Mouse (Mus musculus): ENCODE results near the gene Znrf2. TPM values are rescaled to one million over a fixed set of nuclear protein-coding genes. Genes with fewer than 3 reads are reported as not detected.

The Znrf2 gene
- polyA plus RNA-seq (2014; fragmentation: Nextera tagmentation; extraction: Ambion mirVana), result 3.2 and 3.9 TPM in 2 replicates

DNA sequence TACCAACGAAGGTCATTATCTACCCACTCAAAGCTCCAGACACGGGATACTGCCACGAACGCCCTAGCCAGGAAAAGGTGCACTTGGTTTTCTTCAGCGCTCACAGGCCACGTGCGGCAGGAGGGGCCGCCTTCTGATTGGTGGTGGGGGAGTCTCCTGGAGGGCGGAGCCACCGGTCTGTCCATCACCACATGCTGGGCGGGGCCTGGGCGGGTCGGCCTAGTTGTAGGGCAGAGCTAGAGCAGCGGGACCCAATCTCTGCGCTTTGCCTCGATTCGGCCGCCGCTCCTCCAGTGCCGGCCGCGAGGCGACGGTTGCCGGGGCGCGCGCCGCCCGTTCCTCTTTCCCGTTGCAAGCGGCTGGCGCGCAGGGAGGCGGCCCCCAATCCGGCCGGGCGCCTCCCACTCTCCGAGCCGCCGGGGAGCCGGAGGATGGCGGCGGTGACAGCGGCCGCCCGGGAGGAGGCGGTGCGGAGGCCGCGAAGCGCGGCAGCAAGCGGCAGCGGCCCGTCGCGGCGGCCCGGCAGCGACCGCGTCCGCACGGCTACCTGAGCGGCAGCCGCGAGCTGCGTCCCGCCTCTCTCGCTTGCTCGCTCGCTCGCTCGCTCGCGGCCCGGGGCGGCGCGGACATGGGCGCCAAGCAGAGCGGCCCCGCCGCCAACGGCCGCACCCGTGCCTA lies at the start of gene Znrf2:
TSS of gene Znrf2 (plus strand) at position 529 of the 678 bp plus-strand sequence.
- no peak for TF ChIP-seq CTCF (IDR thresholded peaks at IDR 0.05; ENCODE audit: low read depth)
- H3K27me3 ChIP-seq (ENCODE audit: insufficient read depth, low read length), result no peaks in the 10 kb centered on the region
- no peaks in the 10 kb centered on the region for H3K36me3 ChIP-seq (ENCODE audit: insufficient read depth)
- DNase-seq, result peak; percentile 97
- H3K9me3 ChIP-seq (ENCODE audit: low read depth, low read length), result no peaks in the 10 kb centered on the region
- H3K9ac ChIP-seq, result peak within 1 kb of the TSS; percentile 90
- peaks cover 22% of the 10 kb centered on the region for H3K4me1 ChIP-seq (ENCODE audit: insufficient read depth)
- ATAC-seq (ENCODE audit: insufficient read depth), result peak; percentile 98
- H3K4me3 ChIP-seq (ENCODE audit: low read depth, low read length), result peak within 1 kb of the TSS; percentile 78
- under 1% methylated on average over 42 of the region's 88 CpGs for WGBS
- H3K4me2 ChIP-seq, result peak within 1 kb of the TSS; percentile 82
- H3K27ac ChIP-seq (ENCODE audit: low read depth), result peak within 1 kb of the TSS; percentile 95

DNA sequence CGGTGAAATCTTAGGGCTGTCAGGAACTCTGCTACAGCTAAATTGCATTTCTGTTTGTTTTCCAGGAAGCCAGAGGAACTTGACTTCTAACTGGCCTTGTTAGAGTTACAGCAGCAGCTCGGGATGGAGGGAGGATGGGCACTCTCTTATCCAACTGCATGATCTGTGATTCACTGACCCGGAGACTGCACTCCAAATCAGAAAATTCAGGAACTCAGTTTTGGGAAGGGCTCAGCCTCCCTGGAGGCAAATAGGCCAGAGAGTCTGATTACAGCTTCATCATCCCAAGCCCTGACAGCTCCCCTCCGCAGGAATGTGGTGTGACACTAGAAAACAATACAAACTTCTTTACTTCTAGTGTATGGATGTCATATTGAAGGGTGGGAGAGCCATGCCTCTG lies 49.0 kb upstream of the Znrf2 start:
- 12% methylated on average over 4 of the region's 4 CpGs for WGBS
- Histone ChIP-seq H3K4me3 (ENCODE audit: low read depth, low read length) (no peak overlapping the region), H3K27me3 (ENCODE audit: insufficient read depth, low read length) (no peaks in the 10 kb centered on the region), H3K4me2 (no peak overlapping the region), H3K36me3 (ENCODE audit: insufficient read depth) (no peaks in the 10 kb centered on the region), H3K9me3 (ENCODE audit: low read depth, low read length) (no peaks in the 10 kb centered on the region), H3K9ac (no peak overlapping the region), H3K27ac (ENCODE audit: low read depth) (no peak overlapping the region), H3K4me1 (ENCODE audit: insufficient read depth) (peaks cover 9% of the 10 kb centered on the region; the same call in 1 of the 2 replicates)
- no peak for DNase-seq
- no peak for TF ChIP-seq CTCF (IDR thresholded peaks at IDR 0.05; ENCODE audit: low read depth)
- ATAC-seq (ENCODE audit: insufficient read depth), result no peak

DNA sequence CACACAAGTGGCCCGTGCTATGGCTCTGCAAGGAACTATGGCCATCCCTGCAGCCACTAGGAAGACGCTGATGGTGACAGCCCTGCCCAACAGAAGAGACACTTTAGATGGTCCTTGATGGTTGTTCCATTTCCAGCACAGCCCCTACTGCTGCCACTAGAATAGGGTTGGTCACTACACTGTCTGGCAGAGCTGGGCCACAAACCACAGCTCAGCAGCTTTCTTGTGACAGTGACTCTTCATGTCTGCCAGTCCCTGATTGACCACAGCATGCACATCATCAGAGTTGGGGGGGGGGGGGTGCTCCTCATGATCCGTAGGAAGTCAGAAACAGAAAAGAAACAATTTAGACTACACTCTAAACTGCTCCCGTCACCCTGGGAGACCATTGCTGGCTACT lies 46.0 kb upstream of the Znrf2 start:
- DNase-seq, result no peak

GRCm38 (mm10) chr6:54771171-54771570 lies 45.5 kb upstream of the Znrf2 start:
- TF ChIP-seq CTCF (IDR thresholded peaks at IDR 0.05; ENCODE audit: low read depth), result no peak
- DNase-seq (peak; percentile 74), ATAC-seq (ENCODE audit: insufficient read depth) (peak; percentile 71)
- Histone ChIP-seq H3K27ac (ENCODE audit: low read depth) (no peak overlapping the region), H3K4me2 (no peak overlapping the region), H3K27me3 (ENCODE audit: insufficient read depth, low read length) (no peaks in the 10 kb centered on the region), H3K4me3 (ENCODE audit: low read depth, low read length) (no peak overlapping the region), H3K36me3 (ENCODE audit: insufficient read depth) (no peaks in the 10 kb centered on the region), H3K9ac (no peak overlapping the region), H3K4me1 (ENCODE audit: insufficient read depth) (peaks cover 9% of the 10 kb centered on the region; the same call in 1 of the 2 replicates), H3K9me3 (ENCODE audit: low read depth, low read length) (no peaks in the 10 kb centered on the region)
- WGBS, result 63% methylated on average over 8 of the region's 8 CpGs

More for the DNA sequence above, 46.0 kb upstream of the Znrf2 start:
- Histone ChIP-seq H3K9me3 (ENCODE audit: low read depth, low read length) (no peaks in the 10 kb centered on the region), H3K4me1 (ENCODE audit: insufficient read depth) (peaks cover 9% of the 10 kb centered on the region; the same call in 1 of the 2 replicates), H3K4me2 (no peak overlapping the region), H3K36me3 (ENCODE audit: insufficient read depth) (no peaks in the 10 kb centered on the region), H3K27ac (ENCODE audit: low read depth) (no peak overlapping the region), H3K27me3 (ENCODE audit: insufficient read depth, low read length) (no peaks in the 10 kb centered on the region), H3K4me3 (ENCODE audit: low read depth, low read length) (no peak overlapping the region), H3K9ac (no peak overlapping the region)
- peak; percentile 56; the same call in 1 of the 2 replicates for ATAC-seq (ENCODE audit: insufficient read depth)
- TF ChIP-seq CTCF (IDR thresholded peaks at IDR 0.05; ENCODE audit: low read depth), result no peak
- WGBS, result 58% methylated on average over 4 of the region's 4 CpGs

GRCm38 (mm10) chr6:54772078-54772477 lies 44.6 kb upstream of the Znrf2 start:
- no peak for TF ChIP-seq CTCF (IDR thresholded peaks at IDR 0.05; ENCODE audit: low read depth)
- Histone ChIP-seq H3K36me3 (ENCODE audit: insufficient read depth) (no peaks in the 10 kb centered on the region), H3K4me1 (ENCODE audit: insufficient read depth) (peaks cover 9% of the 10 kb centered on the region; the same call in 1 of the 2 replicates), H3K4me3 (ENCODE audit: low read depth, low read length) (no peak overlapping the region), H3K9me3 (ENCODE audit: low read depth, low read length) (no peaks in the 10 kb centered on the region), H3K27me3 (ENCODE audit: insufficient read depth, low read length) (no peaks in the 10 kb centered on the region), H3K9ac (no peak overlapping the region), H3K4me2 (no peak overlapping the region), H3K27ac (ENCODE audit: low read depth) (no peak overlapping the region)
- ATAC-seq (ENCODE audit: insufficient read depth), result no peak
- 84% methylated on average over 5 of the region's 5 CpGs for WGBS
- no peak for DNase-seq

- TF ChIP-seq CTCF (IDR thresholded peaks at IDR 0.05; ENCODE audit: low read depth), result no peak
- DNase-seq, result no peak
Measured at GRCm38 (mm10) chr6:54775739-54776138, 41.0 kb upstream of the Znrf2 start.

DNA sequence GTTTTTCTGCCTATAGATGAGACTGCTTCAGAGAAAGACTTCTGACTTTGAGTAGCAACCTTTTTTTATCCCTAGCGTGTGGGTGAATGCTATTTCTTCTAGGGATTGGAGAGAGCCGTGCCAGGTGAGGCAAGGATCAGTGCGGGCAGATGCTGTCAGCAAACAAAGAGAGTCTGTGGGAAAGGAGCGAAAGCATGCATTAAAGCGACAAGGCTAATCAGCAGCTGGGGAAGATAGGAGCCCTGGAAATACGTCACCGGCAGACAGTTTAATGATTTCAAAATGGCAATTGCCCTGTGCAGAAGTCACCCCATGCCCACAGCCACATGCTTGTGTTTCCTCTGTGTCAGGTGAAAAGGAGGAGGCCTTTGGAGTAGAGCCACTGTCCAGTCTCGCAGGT lies 39.1 kb upstream of the Znrf2 start:
- Histone ChIP-seq H3K4me3 (ENCODE audit: low read depth, low read length) (no peak overlapping the region), H3K36me3 (ENCODE audit: insufficient read depth) (no peaks in the 10 kb centered on the region), H3K27ac (ENCODE audit: low read depth) (no peak overlapping the region), H3K4me1 (ENCODE audit: insufficient read depth) (no peaks in the 10 kb centered on the region), H3K4me2 (no peak overlapping the region), H3K9ac (no peak overlapping the region), H3K27me3 (ENCODE audit: insufficient read depth, low read length) (no peaks in the 10 kb centered on the region), H3K9me3 (ENCODE audit: low read depth, low read length) (no peaks in the 10 kb centered on the region)
- 34% methylated on average over 8 of the region's 8 CpGs for WGBS
- ATAC-seq (ENCODE audit: insufficient read depth), result no peak
- TF ChIP-seq CTCF (IDR thresholded peaks at IDR 0.05; ENCODE audit: low read depth), result no peak
- no peak for DNase-seq

More at GRCm38 (mm10) chr6:54775739-54776138, 41.0 kb upstream of the Znrf2 start:
- no peaks in the 10 kb centered on the region for H3K9me3 ChIP-seq (ENCODE audit: low read depth, low read length)
- H3K4me1 ChIP-seq (ENCODE audit: insufficient read depth), result peaks cover 5% of the 10 kb centered on the region; the same call in 1 of the 2 replicates
- H3K27ac ChIP-seq (ENCODE audit: low read depth), result no peak overlapping the region
- H3K4me2 ChIP-seq, result no peak overlapping the region
- H3K9ac ChIP-seq, result no peak overlapping the region
- H3K36me3 ChIP-seq (ENCODE audit: insufficient read depth), result no peaks in the 10 kb centered on the region
- H3K27me3 ChIP-seq (ENCODE audit: insufficient read depth, low read length), result no peaks in the 10 kb centered on the region
- ATAC-seq (ENCODE audit: insufficient read depth), result no peak
- H3K4me3 ChIP-seq (ENCODE audit: low read depth, low read length), result no peak overlapping the region
